Mouse (Mus musculus) forebrain, embryonic 11.5 days (tissue): ENCODE measurements around the gene Bglap2. TPM values are rescaled to one million over a fixed set of nuclear protein-coding genes. Genes with fewer than 3 reads are reported as not detected.

Experiments
- ATAC-seq: fragments of 200-750 bp; cut with Nextera tagmentation; replicated peaks from 2 replicates; pipeline ENCODE4 v1.8.0; 2017; ENCODE audit warnings: moderate TSS enrichment; ENCODE audit not compliant: low FRiP score
- DNase-seq: peaks from one replicate; pipeline ENCODE4 v3.0.0-alpha.2; 2017; ENCODE audit warnings: low spot score
- H3K27ac ChIP-seq: fragments of 300-500 bp; sonication (generic); 2 replicates; pipeline ENCODE4 v1.5.1; 2014; ENCODE audit warnings: low read depth, low read length
- H3K27me3 ChIP-seq: fragments of 300-500 bp; sonication (generic); 2 replicates; pipeline ENCODE4 v1.6.1; 2014; ENCODE audit warnings: mild to moderate bottlenecking, low read length, mixed read lengths; ENCODE audit not compliant: control insufficient read depth, insufficient read depth
- H3K36me3 ChIP-seq: fragments of 300-500 bp; sonication (generic); 2 replicates; pipeline ENCODE4 v1.6.1; 2014; ENCODE audit warnings: mild to moderate bottlenecking, low read length, moderate library complexity, mixed read lengths; ENCODE audit not compliant: control insufficient read depth, insufficient read depth
- H3K4me1 ChIP-seq: fragments of 300-500 bp; sonication (generic); replicated peaks from 2 replicates; pipeline ENCODE4 v1.6.1; 2014; ENCODE audit warnings: low read length, mixed read lengths; ENCODE audit not compliant: control insufficient read depth, insufficient read depth
- H3K4me2 ChIP-seq: fragments of 300-500 bp; sonication (generic); 2 replicates; pipeline ENCODE4 v1.6.1; 2014; ENCODE audit warnings: low read depth, mild to moderate bottlenecking, low read length, moderate library complexity, mixed read lengths; ENCODE audit not compliant: severe bottlenecking
- H3K4me3 ChIP-seq: fragments of 300-500 bp; sonication (generic); 2 replicates; pipeline ENCODE4 v1.5.1; 2014; ENCODE audit warnings: low read depth, low read length
- H3K9ac ChIP-seq: fragments of 300-500 bp; sonication (generic); 2 replicates; pipeline ENCODE4 v1.6.1; 2014; ENCODE audit warnings: low read length
- H3K9me3 ChIP-seq: fragments of 300-500 bp; sonication (generic); 2 replicates; pipeline ENCODE4 v1.6.1; 2016; ENCODE audit warnings: low read length, mixed read lengths; ENCODE audit not compliant: control insufficient read depth
- WGBS: fragments of 180-500 bp; shearing (Covaris S2); extraction: QIAGEN DNeasy Blood & Tissue Kit; methylation state at CpG from one replicate; pipeline ENCODE4 v1.1.7; 2014; 5-methylcytosine and 5-hydroxymethylcytosine counted together
- polyA plus RNA-seq: library from polyadenylated mRNA; unstranded; fragments of >200 nt; fragmentation: Nextera tagmentation; extraction: Ambion mirVana; gene quantifications from 2 replicates; pipeline ENCODE4 v1.2.1, GENCODE M21; 2014

The Bglap2 gene
- polyA plus RNA-seq, 1 experiment from 2014 or later, result not detected

DNA sequence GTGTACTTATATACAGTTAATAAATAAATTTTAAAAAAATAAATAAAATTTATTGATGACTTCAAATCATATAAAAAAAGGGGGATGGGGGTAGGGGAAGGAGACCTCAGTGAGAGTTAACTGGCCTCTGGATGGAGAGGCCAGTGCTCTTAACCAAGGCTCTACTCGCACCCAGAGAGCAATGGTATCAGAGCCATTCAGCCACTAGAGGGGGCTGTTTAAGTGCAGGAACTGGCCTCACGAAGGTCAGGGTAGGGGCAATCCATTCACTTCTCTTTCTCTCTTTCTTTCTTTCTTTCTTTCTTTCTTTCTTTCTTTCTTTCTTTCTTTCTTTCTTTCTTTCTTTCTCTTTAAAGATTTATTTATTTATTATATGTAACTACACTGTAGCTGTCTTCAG is 47.2 kb downstream of the Bglap2 start:
- DNase-seq, result no peak
- no peaks in the 10 kb centered on the region for H3K36me3 ChIP-seq

DNA sequence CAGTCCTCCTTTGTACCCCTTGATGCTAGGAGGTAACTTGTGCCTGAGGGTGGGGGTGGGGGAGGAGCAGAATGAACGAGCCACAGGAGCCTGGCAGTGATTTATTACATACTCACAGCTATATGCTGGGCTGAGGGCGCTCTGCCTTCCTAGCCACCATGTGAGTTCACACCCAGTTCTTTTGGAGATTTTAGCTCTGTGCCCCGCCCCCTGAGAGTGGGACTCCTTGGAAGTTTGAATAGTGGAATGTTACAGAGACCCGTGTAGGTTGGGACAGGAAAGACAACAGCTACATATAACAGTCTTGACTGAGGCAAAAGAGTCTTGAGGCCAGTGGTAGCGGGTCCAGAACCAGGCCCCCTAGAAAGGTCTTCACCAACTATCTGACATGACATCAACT is 49.5 kb downstream of the Bglap2 start:
- Histone ChIP-seq H3K9me3 (no peaks in the 10 kb centered on the region), H3K27ac (no peak overlapping the region), H3K4me3 (no peak overlapping the region), H3K4me1 (no peaks in the 10 kb centered on the region), H3K4me2 (no peak overlapping the region), H3K9ac (no peak overlapping the region), H3K27me3 (no peaks in the 10 kb centered on the region), H3K36me3 (no peaks in the 10 kb centered on the region)
- 86% methylated on average over 5 of the region's 5 CpGs for WGBS
- no peak for ATAC-seq
- DNase-seq, result no peak

More for the DNA sequence above, 47.2 kb downstream of the Bglap2 start:
- Histone ChIP-seq H3K27ac (no peak overlapping the region), H3K9me3 (no peaks in the 10 kb centered on the region), H3K4me1 (no peaks in the 10 kb centered on the region), H3K4me3 (no peak overlapping the region), H3K27me3 (no peaks in the 10 kb centered on the region), H3K4me2 (no peak overlapping the region), H3K9ac (no peak overlapping the region)
- no peak for ATAC-seq
- whole genome bisulfite sequencing, result 12% methylated on average over 2 of the region's 2 CpGs

Other genes starting within 250 kb of the Bglap2 start
- 17.3 and 19.7 TPM in 2 replicates for gene Mef2d, start 236.3 kb downstream of the Bglap2 start, polyA plus RNA-seq
- 0.36 TPM in 1 of 2 replicates, not detected in the other for gene Rhbg, start 124.0 kb downstream of the Bglap2 start, polyA plus RNA-seq
- gene Gm38392, start 91.5 kb downstream of the Bglap2 start, polyA plus RNA-seq, result 0.16 TPM in 1 of 2 replicates, not detected in the other
- gene Tsacc, start 81.7 kb downstream of the Bglap2 start, polyA plus RNA-seq, result 10.4 and 12.2 TPM in 2 replicates
- gene Cct3, start 81.6 kb downstream of the Bglap2 start, polyA plus RNA-seq, result 725 and 780 TPM in 2 replicates
- gene Glmp, start 53.7 kb downstream of the Bglap2 start, polyA plus RNA-seq, result 77.2 and 87.2 TPM in 2 replicates
- gene Tmem79, start 42.6 kb downstream of the Bglap2 start, polyA plus RNA-seq, result 1.6 and 2.7 TPM in 2 replicates
- 70.6 and 75.4 TPM in 2 replicates for gene Smg5, start 42.4 kb downstream of the Bglap2 start, polyA plus RNA-seq
- 1.1 and 1.2 TPM in 2 replicates for gene Paqr6, start 14.1 kb downstream of the Bglap2 start, polyA plus RNA-seq
- gene Bglap3, start 6.0 kb downstream of the Bglap2 start, polyA plus RNA-seq, result not detected in 2 replicates
- gene Bglap, start 5.8 kb upstream of the Bglap2 start, polyA plus RNA-seq, result not detected in 2 replicates
- gene Pmf1, start 31.6 kb upstream of the Bglap2 start, polyA plus RNA-seq, result 141 and 158 TPM in 2 replicates
- 22.6 and 23.1 TPM in 2 replicates for gene Slc25a44, start 46.4 kb upstream of the Bglap2 start, polyA plus RNA-seq
- 9.3 and 10.3 TPM in 2 replicates for gene Sema4a, start 82.5 kb upstream of the Bglap2 start, polyA plus RNA-seq
- 19.4 and 20.4 TPM in 2 replicates for gene Lmna, start 131.3 kb upstream of the Bglap2 start, polyA plus RNA-seq
- 44.4 and 46.2 TPM in 2 replicates for gene Mex3a, start 153.7 kb upstream of the Bglap2 start, polyA plus RNA-seq
- gene Rab25, start 169.6 kb upstream of the Bglap2 start, polyA plus RNA-seq, result 0.43 and 1.1 TPM in 2 replicates
- gene Lamtor2, start 174.4 kb upstream of the Bglap2 start, polyA plus RNA-seq, result 89.3 and 96.0 TPM in 2 replicates
- 89.2 and 95.0 TPM in 2 replicates for gene Ubqln4, start 175.1 kb upstream of the Bglap2 start, polyA plus RNA-seq
- gene Ssr2, start 197.2 kb upstream of the Bglap2 start, polyA plus RNA-seq, result 142 and 148 TPM in 2 replicates
- 118 and 123 TPM in 2 replicates for gene Arhgef2, start 227.3 kb upstream of the Bglap2 start, polyA plus RNA-seq